Mouse (Mus musculus): Measurements from ENCODE around the gene Etd. TPM values are rescaled to one million over a fixed set of nuclear protein-coding genes. Genes with fewer than 3 reads are reported as not detected.

The Etd gene
- not detected for total RNA-seq (2023)

GRCm38 (mm10) chrX:53434618-53435017, at the start of gene Etd:
Etd (plus strand) TSS chrX:53434918.

Other genes starting within 250 kb of the Etd start
- gene Plac1, start 194.8 kb upstream of the Etd start, total RNA-seq (2023): not detected
- gene Fam122b, start 165.1 kb upstream of the Etd start, total RNA-seq (2023): 1 to 10 TPM; 4.5 to 5.2 TPM
- not detected for gene Fam122c, start 161.5 kb upstream of the Etd start, total RNA-seq (2023)
- 10 to 100 TPM in 1 of 2 experiments, 1 to 10 TPM in 1; 8.8 to 11.3 TPM for gene Mospd1, start 64.4 kb upstream of the Etd start, total RNA-seq (2023)
- 10 to 100 TPM in 1 of 2 experiments, 1 to 10 TPM in 1; 8.1 to 10.0 TPM for gene Rtl8c, start 173.1 kb downstream of the Etd start, total RNA-seq (2023)
- gene Gm14597, start 174.1 kb downstream of the Etd start, total RNA-seq (2023): not detected
- gene Rtl8a, start 208.8 kb downstream of the Etd start, total RNA-seq (2023): 10 to 100 TPM; 21.4 to 23.5 TPM
- gene Rtl8b, start 235.5 kb downstream of the Etd start, total RNA-seq (2023): 10 to 100 TPM; 15.1 to 16.1 TPM